Mouse (Mus musculus) MEL (cell line): ENCODE results near the gene Kif5c. TPM values are rescaled to one million over a fixed set of nuclear protein-coding genes. Genes with fewer than 3 reads are reported as not detected.

Experiments used
- DNase-seq: peaks from one replicate; pipeline ENCODE4 v3.0.0; 2011; ENCODE audit warnings: low read depth, low spot score
- H3K27ac ChIP-seq: 2 replicates; pipeline ENCODE4 v1.5.1; 2012; ENCODE audit warnings: low read depth, mild to moderate bottlenecking, control low read depth, low read length, moderate library complexity; ENCODE audit not compliant: control insufficient read depth
- H3K27me3 ChIP-seq, 2 experiments: fragments of 150-350 bp in 1 of 2; sonication (generic) in 1 of 2; 2 replicates each; pipeline ENCODE4 v1.6.1; 2012; ENCODE audit warnings: low read length in 2 of 2, mild to moderate bottlenecking in 2 of 2, improper control_type of control experiment in 1 of 2, moderate library complexity in 1 of 2; ENCODE audit not compliant: insufficient read depth in 2 of 2, control insufficient read depth in 1 of 2
- H3K36me3 ChIP-seq, 2 experiments: 2 replicates each; pipeline ENCODE4 v1.6.1; 2012 to 2014; ENCODE audit warnings: low read length in 2 of 2, improper control_type of control experiment in 1 of 2, inconsistent platforms in 1 of 2, mild to moderate bottlenecking in 1 of 2; ENCODE audit not compliant: insufficient read depth in 2 of 2, control insufficient read depth in 1 of 2
- H3K4me1 ChIP-seq, 2 experiments: fragments of 150-350 bp in 1 of 2; sonication (generic) in 1 of 2; 2 replicates each; pipeline ENCODE4 v1.6.1; 2012; ENCODE audit warnings: low read length in 2 of 2, improper control_type of control experiment in 1 of 2, mild to moderate bottlenecking in 1 of 2; ENCODE audit not compliant: insufficient read depth in 2 of 2, control insufficient read depth in 1 of 2
- H3K4me3 ChIP-seq, 2 experiments: fragments of 150-350 bp in 1 of 2; sonication (generic) in 1 of 2; 2 replicates each; pipeline ENCODE4 v1.5.1; 2012; ENCODE audit warnings: low read depth in 2 of 2, low read length in 2 of 2, mild to moderate bottlenecking in 2 of 2, moderate library complexity in 2 of 2, control low read depth in 1 of 2, improper control_type of control experiment in 1 of 2; ENCODE audit not compliant: control insufficient read depth in 1 of 2, insufficient read depth in 1 of 2
- H3K79me2 ChIP-seq: 2 replicates; pipeline ENCODE4 v1.6.1; 2012; ENCODE audit warnings: mild to moderate bottlenecking, low read length, moderate library complexity; ENCODE audit not compliant: control insufficient read depth, poor library complexity, insufficient read depth
- H3K9ac ChIP-seq: 2 replicates; pipeline ENCODE4 v1.6.1; 2012; ENCODE audit warnings: low read depth, mild to moderate bottlenecking, control low read depth, low read length, moderate library complexity; ENCODE audit not compliant: control insufficient read depth, poor library complexity, severe bottlenecking
- H3K9me3 ChIP-seq: fragments of 150-350 bp; sonication (generic); replicated peaks from 2 replicates; pipeline ENCODE4 v1.6.1; 2012; ENCODE audit warnings: mild to moderate bottlenecking, low read length, improper control_type of control experiment, moderate library complexity; ENCODE audit not compliant: insufficient read depth
- BHLHE40 ChIP-seq: IDR thresholded peaks from 2 replicates; pipeline ENCODE4 v1.6.1; 2012; ENCODE audit warnings: low read depth, mild to moderate bottlenecking, inconsistent platforms, low read length, improper control_type of control experiment, borderline replicate concordance
- CHD1 ChIP-seq: IDR thresholded peaks from 2 replicates; pipeline ENCODE4 v1.6.1; 2012; ENCODE audit warnings: low read depth, mild to moderate bottlenecking, inconsistent platforms, low read length, improper control_type of control experiment
- CTCF ChIP-seq, 3 experiments: IDR thresholded peaks in 2 of 3; conservative IDR thresholded peaks in 1 of 3; 2 replicates each; pipeline ENCODE4 v1.5.1; 2011 to 2012; ENCODE audit warnings: low read length in 3 of 3, low read depth in 2 of 3, mild to moderate bottlenecking in 2 of 3, improper control_type of control experiment in 1 of 3, inconsistent platforms in 1 of 3, mixed read lengths in 1 of 3, moderate library complexity in 1 of 3; ENCODE audit not compliant: control insufficient read depth in 1 of 3, insufficient read depth in 1 of 3, poor library complexity in 1 of 3, severe bottlenecking in 1 of 3
- E2F4 ChIP-seq: IDR thresholded peaks from 2 replicates; pipeline ENCODE4 v1.6.1; 2011; ENCODE audit warnings: low read depth, low read length, improper control_type of control experiment, borderline replicate concordance
- GATA1 ChIP-seq: IDR thresholded peaks from 2 replicates; pipeline ENCODE4 v1.6.1; 2011; ENCODE audit warnings: low read depth, low read length, improper control_type of control experiment
- KAT2A ChIP-seq: conservative IDR thresholded peaks from 2 replicates; pipeline ENCODE4 v1.6.1; 2012; ENCODE audit warnings: low read depth, low read length, improper control_type of control experiment, inconsistent platforms
- MYB ChIP-seq: IDR thresholded peaks from 2 replicates; pipeline ENCODE4 v1.6.1; 2011; ENCODE audit warnings: mild to moderate bottlenecking, low read depth, low read length, improper control_type of control experiment
- MYC ChIP-seq: IDR thresholded peaks from 2 replicates; pipeline ENCODE4 v1.6.1; 2011; ENCODE audit warnings: low read depth, mild to moderate bottlenecking, low read length, improper control_type of control experiment, moderate library complexity
- NELFE ChIP-seq: IDR thresholded peaks from 2 replicates; pipeline ENCODE4 v1.6.1; 2011; ENCODE audit warnings: low read depth, low read length, improper control_type of control experiment
- POLR2A ChIP-seq, 2 experiments: IDR thresholded peaks; 2 replicates each; pipeline ENCODE4 v1.6.1; 2011 to 2012; ENCODE audit warnings: low read length in 2 of 2, mild to moderate bottlenecking in 2 of 2, control low read depth in 1 of 2, improper control_type of control experiment in 1 of 2, low read depth in 1 of 2, moderate library complexity in 1 of 2; ENCODE audit not compliant: control insufficient read depth in 1 of 2, insufficient read depth in 1 of 2, poor library complexity in 1 of 2
- POLR2AphosphoS2 ChIP-seq: IDR thresholded peaks from 2 replicates; pipeline ENCODE4 v1.6.1; 2011; ENCODE audit warnings: low read length, improper control_type of control experiment
- RAD21 ChIP-seq: IDR thresholded peaks from 2 replicates; pipeline ENCODE4 v1.6.1; 2011; ENCODE audit warnings: mild to moderate bottlenecking, low read depth, low read length, improper control_type of control experiment
- RCOR1 ChIP-seq: IDR thresholded peaks from 2 replicates; pipeline ENCODE4 v1.6.1; 2012; ENCODE audit warnings: low read depth, mild to moderate bottlenecking, inconsistent platforms, low read length, improper control_type of control experiment
- SMC3 ChIP-seq: IDR thresholded peaks from 2 replicates; pipeline ENCODE4 v1.6.1; 2011; ENCODE audit warnings: low read depth, low read length, improper control_type of control experiment
- TAL1 ChIP-seq: IDR thresholded peaks from 2 replicates; pipeline ENCODE4 v1.6.1; 2012; ENCODE audit warnings: mild to moderate bottlenecking, inconsistent platforms, low read length, moderate library complexity, mixed read lengths
- USF1 ChIP-seq: IDR thresholded peaks from 2 replicates; pipeline ENCODE4 v1.6.1; 2014; ENCODE audit warnings: low read depth, mild to moderate bottlenecking, inconsistent platforms, low read length, improper control_type of control experiment, moderate library complexity
- USF2 ChIP-seq, 2 experiments: IDR thresholded peaks; 2 replicates each; pipeline ENCODE4 v1.6.1; 2011 to 2012; ENCODE audit warnings: improper control_type of control experiment in 2 of 2, low read length in 2 of 2, borderline replicate concordance in 1 of 2, inconsistent platforms in 1 of 2, low read depth in 1 of 2, mild to moderate bottlenecking in 1 of 2; ENCODE audit not compliant: insufficient read depth in 1 of 2
- ZC3H11A ChIP-seq: IDR thresholded peaks from 2 replicates; pipeline ENCODE4 v1.6.1; 2012; ENCODE audit warnings: low read depth, mild to moderate bottlenecking, inconsistent platforms, low read length, improper control_type of control experiment
- ZMIZ1 ChIP-seq: IDR thresholded peaks from 2 replicates; pipeline ENCODE4 v1.6.1; 2012; ENCODE audit warnings: low read depth, mild to moderate bottlenecking, inconsistent platforms, low read length, improper control_type of control experiment, moderate library complexity
- polyA plus RNA-seq, 2 experiments: library from polyadenylated mRNA; stranded (reverse) in 1 of 2; unstranded in 1 of 2; fragments of >175 nt in 1 of 2; fragments of >200 nt in 1 of 2; gene quantifications; 2 replicates each; pipeline versions ENCODE4 v1.2.1 to v1.2.4; 2012; ENCODE audit warnings: low replicate concordance in 2 of 2, low read depth in 1 of 2; ENCODE audit not compliant: insufficient read length in 2 of 2, insufficient read depth in 1 of 2, missing spikeins in 1 of 2
- total RNA-seq: library from RNA; depleted of rRNA; stranded (reverse); fragments of 300-350 nt; gene quantifications from 2 replicates; pipeline ENCODE4 v1.2.3, GENCODE M21; 2012

Kif5c gene
- total and polyA plus RNA-seq, 3 experiments: 0.26 to 0.39 TPM; not detected in 1

DNA sequence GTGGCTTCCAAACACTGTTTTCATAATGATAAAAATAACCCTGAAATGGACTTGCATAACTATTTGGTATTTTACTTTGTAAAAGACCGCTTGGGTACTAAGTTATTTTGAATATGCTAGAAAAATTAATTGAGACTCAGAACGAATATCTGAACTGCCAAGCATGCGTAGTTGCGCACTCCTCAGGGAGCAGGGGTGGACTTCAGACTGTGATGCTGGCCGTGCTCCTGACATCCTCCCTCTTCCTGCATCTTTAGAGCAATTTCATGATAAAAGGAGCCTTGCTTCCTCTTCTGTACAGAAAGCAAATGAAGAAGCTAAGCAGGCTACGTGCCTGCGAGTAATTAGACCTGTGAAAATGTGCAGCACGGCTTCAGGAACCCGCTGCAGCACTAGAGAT, 101.2 kb downstream of the Kif5c start:
- H3K9ac ChIP-seq: no peak overlapping the region
- H3K79me2 ChIP-seq: no peaks in the 10 kb centered on the region
- peaks cover 0 to 7% of the 10 kb centered on the region in 2 experiments; a peak in 2 of 4 replicates for H3K36me3 ChIP-seq
- H3K9me3 ChIP-seq: no peaks in the 10 kb centered on the region
- H3K27ac ChIP-seq: no peak overlapping the region
- H3K4me1 ChIP-seq: peaks cover 8 to 18% of the 10 kb centered on the region in 2 experiments
- TF ChIP-seq CHD1 (no peak), BHLHE40 (no peak), TAL1 (no peak), SMC3 (no peak), GATA1 (no peak), MYB (no peak), MYC (no peak), RAD21 (no peak), USF2 (IDR thresholded peaks at IDR 0.05; ENCODE audit: borderline replicate concordance in 1 of 2, insufficient read depth in 1 of 2, low read depth in 1 of 2, low read length in 2 of 2) (no peak), NELFE (no peak), KAT2A (no peak), CTCF (IDR thresholded peaks at IDR 0.05 in 2 of 3, conservative IDR thresholded peaks at IDR 0.05 in 1 of 3; ENCODE audit: control insufficient read depth in 1 of 3, insufficient read depth in 1 of 3, low read depth in 2 of 3, low read length in 3 of 3, poor library complexity in 1 of 3, severe bottlenecking in 1 of 3) (no peak), ZC3H11A (no peak), ZMIZ1 (no peak), USF1 (no peak)
- DNase-seq: peak; percentile 17
- H3K27me3 ChIP-seq: no peaks in the 10 kb centered on the region
- H3K4me3 ChIP-seq: no peak overlapping the region

DNA sequence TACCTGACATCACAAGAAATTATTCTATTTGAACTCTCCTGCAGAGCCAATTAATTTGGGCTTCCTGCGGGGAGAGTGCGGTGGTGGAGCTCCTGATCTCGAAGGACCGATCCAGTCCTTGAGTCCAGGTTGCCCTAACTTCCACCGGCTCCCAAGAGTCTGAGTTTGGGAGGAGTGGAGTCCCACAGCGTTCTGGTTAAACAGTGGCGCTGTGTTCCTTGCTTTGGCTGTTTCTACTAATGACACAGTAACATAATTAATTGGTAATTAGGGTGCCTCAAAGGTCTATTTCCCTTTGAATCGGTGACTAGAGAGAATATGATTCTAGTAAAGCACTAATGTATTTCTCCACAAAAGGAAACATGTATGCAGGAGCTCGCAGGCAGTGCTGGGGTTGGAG, 103.2 kb downstream of the Kif5c start:
- TF ChIP-seq NELFE (no peak), CHD1 (no peak), POLR2A (IDR thresholded peaks at IDR 0.05; ENCODE audit: control insufficient read depth in 1 of 2, insufficient read depth in 1 of 2, low read depth in 1 of 2, low read length in 2 of 2, poor library complexity in 1 of 2) (no peak), E2F4 (no peak), POLR2AphosphoS2 (no peak), USF1 (no peak), RCOR1 (no peak)
- H3K4me3 ChIP-seq: no peak overlapping the region
- no peaks in the 10 kb centered on the region for H3K79me2 ChIP-seq
- peaks cover 8 to 18% of the 10 kb centered on the region in 2 experiments for H3K4me1 ChIP-seq
- no peaks in the 10 kb centered on the region for H3K9me3 ChIP-seq
- H3K36me3 ChIP-seq: peaks cover 0 to 7% of the 10 kb centered on the region in 2 experiments; a peak in 2 of 4 replicates
- no peak overlapping the region for H3K27ac ChIP-seq
- no peaks in the 10 kb centered on the region for H3K27me3 ChIP-seq
- DNase-seq: no peak
- no peak overlapping the region for H3K9ac ChIP-seq
